Mouse (Mus musculus): ENCODE results near the gene C130032M10Rik. TPM values are rescaled to one million over a fixed set of nuclear protein-coding genes. Genes with fewer than 3 reads are reported as not detected.

The C130032M10Rik gene
- polyA plus RNA-seq, 2 experiments, result 1.9 to 3.4 TPM

DNA sequence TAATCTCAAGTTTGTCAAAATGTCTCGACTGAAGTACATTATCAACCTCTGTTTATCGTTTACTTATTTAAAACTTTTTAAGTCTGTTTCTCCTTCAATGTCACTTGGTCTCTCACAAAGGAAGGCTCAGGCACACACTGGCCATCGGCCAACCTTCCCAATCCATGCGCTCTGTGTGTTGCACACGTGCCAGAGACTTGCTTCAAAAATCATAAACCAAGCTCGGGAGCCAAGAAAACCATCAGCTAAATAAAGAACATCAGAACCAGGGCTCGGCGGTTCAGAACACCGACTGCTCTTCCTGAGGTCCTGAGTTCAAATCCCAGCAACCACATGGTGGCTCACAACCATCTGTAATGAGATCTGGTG lies 13.2 kb downstream of the C130032M10Rik start:
- Histone ChIP-seq H3K9ac (ENCODE audit: low read depth, low read length, severe bottlenecking) (no peak overlapping the region), H3K27ac (replicated peaks; ENCODE audit: low read depth, low read length) (no peak overlapping the region), H3K9me3 (ENCODE audit: control insufficient read depth, low read length) (no peaks in the 10 kb centered on the region), H3K4me1 (ENCODE audit: control insufficient read depth, insufficient read depth, low read length) (peaks cover 20% of the 10 kb centered on the region), H3K4me2 (replicated peaks; ENCODE audit: low read depth, low read length, severe bottlenecking) (no peak overlapping the region), H3K27me3 (ENCODE audit: control insufficient read depth, insufficient read depth, low read length) (no peaks in the 10 kb centered on the region), H3K36me3 (ENCODE audit: control insufficient read depth, insufficient read depth, low read length) (no peaks in the 10 kb centered on the region), H3K4me3 (replicated peaks; ENCODE audit: low read length) (no peak overlapping the region)
- DNase-seq (ENCODE audit: low spot score) (peak; percentile 47), ATAC-seq (ENCODE audit: low FRiP score, low read depth) (no peak)
- TF ChIP-seq POLR2A (IDR thresholded peaks at IDR 0.05; ENCODE audit: borderline replicate concordance, extremely low read depth, insufficient read depth, insufficient read length), result no peak
- WGBS, result 32% methylated on average over 9 of the region's 9 CpGs

DNA sequence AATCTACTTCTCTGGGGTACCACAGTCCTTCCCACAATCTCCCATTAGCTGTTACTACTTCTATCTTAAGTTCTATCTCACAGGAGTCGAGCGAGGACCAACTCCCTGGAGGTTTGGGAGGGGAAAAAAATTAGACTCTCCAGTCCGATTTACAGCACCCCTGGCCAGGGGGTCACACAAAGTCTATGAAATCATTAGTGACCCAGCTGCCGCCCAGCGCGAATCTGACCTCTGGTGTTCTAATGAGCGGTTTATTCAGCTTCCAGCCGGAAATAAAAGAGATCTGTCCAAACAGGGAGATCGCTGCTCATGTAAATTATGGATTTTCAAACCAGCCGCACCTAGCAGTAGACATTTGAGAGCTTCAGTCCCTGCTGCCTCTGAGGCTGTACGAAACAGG lies 15.8 kb downstream of the C130032M10Rik start:
- no peak for ATAC-seq (ENCODE audit: low FRiP score, low read depth)
- Histone ChIP-seq H3K4me1 (ENCODE audit: control insufficient read depth, insufficient read depth, low read length) (peaks cover 13% of the 10 kb centered on the region), H3K27me3 (ENCODE audit: control insufficient read depth, insufficient read depth, low read length) (no peaks in the 10 kb centered on the region)

DNA sequence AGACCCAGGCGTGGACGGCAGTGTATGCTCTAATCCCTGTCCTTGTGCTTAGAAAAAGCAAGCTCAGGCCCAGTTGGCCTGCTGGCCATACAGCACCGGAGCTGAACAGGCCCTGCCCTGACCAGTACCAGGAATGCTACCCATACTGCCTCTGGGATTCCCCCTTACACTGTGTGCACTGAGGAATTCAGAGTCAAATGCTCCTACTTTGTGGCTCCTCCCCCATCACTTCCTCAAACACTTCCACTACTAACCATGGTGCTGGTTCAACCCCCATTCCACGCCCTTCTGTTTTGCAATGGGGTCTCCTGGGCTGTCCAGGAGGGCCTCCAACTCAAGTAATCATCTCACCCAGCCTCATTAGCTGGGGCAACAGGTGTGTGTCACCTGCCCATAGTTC lies 18.4 kb downstream of the C130032M10Rik start:
- Histone ChIP-seq H3K9me3 (ENCODE audit: control insufficient read depth, low read length) (no peaks in the 10 kb centered on the region), H3K36me3 (ENCODE audit: control insufficient read depth, insufficient read depth, low read length) (no peaks in the 10 kb centered on the region), H3K27me3 (ENCODE audit: control insufficient read depth, insufficient read depth, low read length) (no peaks in the 10 kb centered on the region), H3K9ac (ENCODE audit: low read depth, low read length, severe bottlenecking) (no peak overlapping the region), H3K4me1 (ENCODE audit: control insufficient read depth, insufficient read depth, low read length) (peaks cover 10% of the 10 kb centered on the region), H3K4me2 (replicated peaks; ENCODE audit: low read depth, low read length, severe bottlenecking) (no peak overlapping the region), H3K27ac (replicated peaks; ENCODE audit: low read depth, low read length) (no peak overlapping the region), H3K4me3 (replicated peaks; ENCODE audit: low read length) (no peak overlapping the region)
- DNase-seq (ENCODE audit: low spot score), result no peak
- 72% methylated on average over 4 of the region's 4 CpGs for WGBS
- ATAC-seq (ENCODE audit: low FRiP score, low read depth), result no peak
- TF ChIP-seq POLR2A (IDR thresholded peaks at IDR 0.05; ENCODE audit: borderline replicate concordance, extremely low read depth, insufficient read depth, insufficient read length), result no peak

More for the DNA sequence above, 15.8 kb downstream of the C130032M10Rik start:
- Histone ChIP-seq H3K9ac (ENCODE audit: low read depth, low read length, severe bottlenecking) (0 out of 2 replicates have a peak overlapping the region, but pooled peaks have one; percentile 8), H3K4me3 (replicated peaks; ENCODE audit: low read length) (no peak overlapping the region), H3K27ac (replicated peaks; ENCODE audit: low read depth, low read length) (no peak overlapping the region), H3K4me2 (replicated peaks; ENCODE audit: low read depth, low read length, severe bottlenecking) (no peak overlapping the region), H3K9me3 (ENCODE audit: control insufficient read depth, low read length) (no peaks in the 10 kb centered on the region), H3K36me3 (ENCODE audit: control insufficient read depth, insufficient read depth, low read length) (no peaks in the 10 kb centered on the region)
- TF ChIP-seq POLR2A (IDR thresholded peaks at IDR 0.05; ENCODE audit: borderline replicate concordance, extremely low read depth, insufficient read depth, insufficient read length), result no peak
- WGBS, result 13% methylated on average over 11 of the region's 11 CpGs
- no peak for DNase-seq (ENCODE audit: low spot score)

DNA sequence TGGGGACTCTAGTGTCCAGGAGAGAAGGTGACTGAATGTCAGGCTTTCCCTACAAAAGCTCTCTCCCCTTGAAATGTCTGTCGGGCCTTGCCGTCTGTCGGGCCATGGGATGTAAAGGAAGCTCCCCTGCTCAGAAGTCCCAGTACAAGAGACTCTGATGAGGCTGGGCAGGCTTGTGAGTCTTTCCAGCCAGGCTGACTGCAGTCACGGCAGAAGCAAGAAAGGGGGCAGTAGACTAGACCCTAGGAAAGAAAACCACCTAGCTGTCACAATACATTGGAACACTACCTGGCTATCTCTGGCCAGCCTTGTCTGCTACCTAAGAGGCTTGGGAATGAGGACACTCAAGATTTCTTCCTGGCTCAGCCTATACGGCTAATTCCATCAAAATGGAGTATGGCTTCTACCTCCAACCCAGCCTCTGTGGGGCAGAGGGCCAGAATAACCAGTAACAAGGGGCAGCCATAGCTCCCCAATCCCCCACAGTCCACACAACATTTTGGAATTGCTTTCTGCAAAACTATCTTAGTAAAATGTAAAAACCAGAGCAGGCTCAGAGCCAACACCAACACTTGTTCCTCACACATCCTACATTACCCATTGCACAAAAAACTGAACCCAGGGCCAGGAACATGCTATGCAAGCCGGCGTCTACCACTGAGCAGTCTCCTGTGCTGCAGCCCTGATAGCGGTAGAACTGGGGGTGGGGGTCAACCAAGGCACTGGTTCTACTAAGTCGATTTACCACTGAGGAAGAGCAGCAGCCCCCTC lies 19.4 kb downstream of the C130032M10Rik start:
- Histone ChIP-seq H3K4me3 (replicated peaks; ENCODE audit: low read length) (no peak overlapping the region), H3K27ac (replicated peaks; ENCODE audit: low read depth, low read length) (no peak overlapping the region; the same call in 1 of the 2 replicates), H3K9me3 (ENCODE audit: control insufficient read depth, low read length) (no peaks in the 10 kb centered on the region), H3K27me3 (ENCODE audit: control insufficient read depth, insufficient read depth, low read length) (no peaks in the 10 kb centered on the region), H3K4me2 (replicated peaks; ENCODE audit: low read depth, low read length, severe bottlenecking) (no peak overlapping the region), H3K9ac (ENCODE audit: low read depth, low read length, severe bottlenecking) (no peak overlapping the region), H3K4me1 (ENCODE audit: control insufficient read depth, insufficient read depth, low read length) (peaks cover 10% of the 10 kb centered on the region), H3K36me3 (ENCODE audit: control insufficient read depth, insufficient read depth, low read length) (no peaks in the 10 kb centered on the region)
- ATAC-seq (ENCODE audit: low FRiP score, low read depth) (no peak), DNase-seq (ENCODE audit: low spot score) (no peak)
- no peak for TF ChIP-seq POLR2A (IDR thresholded peaks at IDR 0.05; ENCODE audit: borderline replicate concordance, extremely low read depth, insufficient read depth, insufficient read length)
- 76% methylated on average over 9 of the region's 9 CpGs for WGBS

DNA sequence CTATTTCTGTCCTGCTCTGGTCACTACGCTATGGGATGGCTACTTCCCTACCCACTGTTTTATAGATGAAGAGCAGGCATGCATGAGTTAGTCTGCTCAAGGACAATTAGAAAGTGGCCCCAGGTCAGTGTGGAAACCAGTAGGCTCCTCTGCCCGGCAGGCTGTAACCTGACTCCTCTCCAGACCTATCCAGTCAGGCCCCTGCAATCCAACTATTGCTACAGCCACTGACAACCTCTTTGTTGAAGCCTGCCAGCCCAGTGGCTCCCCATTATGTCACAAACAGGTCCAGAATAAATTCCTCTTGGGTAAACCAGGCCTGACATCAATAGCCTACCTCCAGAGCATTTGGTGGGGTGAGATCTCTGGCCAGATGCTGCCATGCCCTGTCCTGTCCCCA lies 21.1 kb downstream of the C130032M10Rik start:
- no peak overlapping the region for H3K27ac ChIP-seq (replicated peaks; ENCODE audit: low read depth, low read length)
- no peak for DNase-seq (ENCODE audit: low spot score)
- H3K27me3 ChIP-seq (ENCODE audit: control insufficient read depth, insufficient read depth, low read length), result no peaks in the 10 kb centered on the region
- WGBS, result 26% methylated on average over 2 of the region's 2 CpGs
- H3K9me3 ChIP-seq (ENCODE audit: control insufficient read depth, low read length), result no peaks in the 10 kb centered on the region
- TF ChIP-seq POLR2A (IDR thresholded peaks at IDR 0.05; ENCODE audit: borderline replicate concordance, extremely low read depth, insufficient read depth, insufficient read length), result no peak
- no peak overlapping the region for H3K9ac ChIP-seq (ENCODE audit: low read depth, low read length, severe bottlenecking)
- no peak overlapping the region for H3K4me3 ChIP-seq (replicated peaks; ENCODE audit: low read length)
- no peaks in the 10 kb centered on the region for H3K36me3 ChIP-seq (ENCODE audit: control insufficient read depth, insufficient read depth, low read length)
- no peak overlapping the region for H3K4me2 ChIP-seq (replicated peaks; ENCODE audit: low read depth, low read length, severe bottlenecking)
- no peak for ATAC-seq (ENCODE audit: low FRiP score, low read depth)
- H3K4me1 ChIP-seq (ENCODE audit: control insufficient read depth, insufficient read depth, low read length), result peaks cover 10% of the 10 kb centered on the region
